Comparison of ENCODE assay signal across 25 mouse cellular contexts in genomic region chr9:95521031-95521430, GRCm38 (mm10). TPM values are rescaled to one million over a fixed set of nuclear protein-coding genes. Genes with fewer than 3 reads are reported as not detected.
DNase-seq lines count a peak whose midpoint lies in the region; ATAC-seq and TF ChIP-seq lines count a peak whose summit lies in the region.
"Had no signal": no experiment of that assay in that cellular context is flagged by ENCODE, and none has a peak within 500 bp of the region (broad histone marks: within the 10 kb centered on the region; RNA-seq: fewer than 3 reads in every experiment).

No protein-coding gene starts in this region.

- H3K9ac ChIP-seq in heart, embryonic 11.5 days (ENCODE audit: low read depth, low read length), result no peak overlapping the region
- H3K9ac ChIP-seq: embryonic facial prominence, embryonic 15.5 days; heart, embryonic 15.5 days; hindbrain, embryonic 13.5 days; intestine, embryonic 15.5 days had no signal

- H3K27me3 ChIP-seq in heart, embryonic 11.5 days (ENCODE audit: control insufficient read depth, insufficient read depth, low read length), result no peaks in the 10 kb centered on the region
- H3K27me3 ChIP-seq in E14TG2a.4 (ENCODE audit: insufficient read depth, low read length), result no peaks in the 10 kb centered on the region
- H3K27me3 ChIP-seq: CH12.LX; embryonic facial prominence, embryonic 15.5 days; heart, embryonic 15.5 days; hindbrain, embryonic 13.5 days; intestine, embryonic 15.5 days had no signal

- peak; percentile 55 for DNase-seq in heart, adult 11 months
- DNase-seq in ES-CJ7 (ENCODE audit: low read depth, low spot score) (peak; percentile 48), ZHBTc4 (ENCODE audit: low read depth, low spot score) (peak; percentile 44)
- DNase-seq in adrenal gland, postnatal 4 days (ENCODE audit: low spot score in 2 of 2), result no peak
- DNase-seq in thymus, postnatal 10 days (ENCODE audit: low spot score in 2 of 2), result no peak
- DNase-seq: adrenal gland, postnatal 10 days; cerebellum, adult 11 months; cerebellum, adult 8-10 months; cerebellum, postnatal 14 days; gastrocnemius, adult 2 months; gastrocnemius, postnatal 36 days; heart, adult 18-20 months; heart, postnatal 14 days; kidney, adult 18-20 months had no signal

- H3K27ac ChIP-seq in heart, embryonic 11.5 days (ENCODE audit: low read depth, low read length), result no peak overlapping the region
- H3K27ac ChIP-seq: embryonic facial prominence, embryonic 15.5 days; forebrain, embryonic 10.5 days; gastrocnemius, adult 2 months; heart, embryonic 10.5 days; heart, embryonic 15.5 days; hindbrain, embryonic 13.5 days; intestine, embryonic 15.5 days had no signal

- H3K4me1 ChIP-seq in heart, embryonic 11.5 days (ENCODE audit: control insufficient read depth, insufficient read depth, low read length), result no peaks in the 10 kb centered on the region
- peaks cover 53% of the 10 kb centered on the region for H3K4me1 ChIP-seq in E14TG2a.4 (replicated peaks; ENCODE audit: low read depth, low read length)
- H3K4me1 ChIP-seq: embryonic facial prominence, embryonic 15.5 days; forebrain, embryonic 10.5 days; heart, embryonic 15.5 days; hindbrain, embryonic 13.5 days; intestine, embryonic 15.5 days had no signal

- no peak for ATAC-seq in heart, embryonic 11.5 days (replicated peaks; ENCODE audit: insufficient number of reproducible peaks, low FRiP score, low TSS enrichment)
- ATAC-seq: forebrain, embryonic 14.5 days had no signal

- H3K36me3 ChIP-seq in heart, embryonic 11.5 days (ENCODE audit: control insufficient read depth, insufficient read depth, low read length), result no peaks in the 10 kb centered on the region
- peaks cover 5% of the 10 kb centered on the region; the same call in 1 of the 2 replicates for H3K36me3 ChIP-seq in E14TG2a.4 (ENCODE audit: insufficient read depth, low read length)
- H3K36me3 ChIP-seq: embryonic facial prominence, embryonic 15.5 days; forebrain, embryonic 10.5 days; heart, embryonic 10.5 days; heart, embryonic 15.5 days; hindbrain, embryonic 13.5 days; intestine, embryonic 15.5 days had no signal

- no peak overlapping the region for H3K4me3 ChIP-seq in heart, embryonic 11.5 days (ENCODE audit: low read depth, low read length)
- peak overlapping the region; percentile 55 for H3K4me3 ChIP-seq in E14TG2a.4 (replicated peaks; ENCODE audit: low read length)
- H3K4me3 ChIP-seq: embryonic facial prominence, embryonic 15.5 days; erythroblast, embryonic 14.5 days; forebrain, embryonic 10.5 days; gastrocnemius, adult 2 months; heart, embryonic 10.5 days; heart, embryonic 15.5 days; hindbrain, embryonic 13.5 days; intestine, embryonic 15.5 days had no signal

- TF ChIP-seq CTCF in E14TG2a.4 (conservative IDR thresholded peaks at IDR 0.05; ENCODE audit: low read length), result no peak

- WGBS in heart, embryonic 11.5 days (ENCODE audit: insufficient replicate concordance), result 90% methylated on average over 8 of the region's 8 CpGs

- H3K9me3 ChIP-seq in heart, embryonic 11.5 days (replicated peaks; ENCODE audit: control insufficient read depth, low read length), result no peaks in the 10 kb centered on the region
- H3K9me3 ChIP-seq in E14TG2a.4 (ENCODE audit: low read length), result no peaks in the 10 kb centered on the region
- H3K9me3 ChIP-seq: embryonic facial prominence, embryonic 15.5 days; forebrain, embryonic 10.5 days; heart, embryonic 10.5 days; heart, embryonic 15.5 days; hindbrain, embryonic 13.5 days; intestine, embryonic 15.5 days had no signal

- H3K4me2 ChIP-seq in heart, embryonic 11.5 days, result no peak overlapping the region
- H3K4me2 ChIP-seq: embryonic facial prominence, embryonic 15.5 days; heart, embryonic 15.5 days; hindbrain, embryonic 13.5 days; intestine, embryonic 15.5 days had no signal

RNA-seq across cellular contexts. Expression of gene U2surp, which starts 9.2 kb away (rescaled TPM):
- polyA plus RNA-seq in heart, embryonic 11.5 days (2014; fragmentation: Nextera tagmentation; extraction: Ambion mirVana), result 89.0 and 102 TPM in 2 replicates
- 10 to 100 TPM; 74.0 to 80.8 TPM for total RNA-seq in adrenal gland, postnatal 4 days (2021)

RNA-seq across cellular contexts. Expression of gene Paqr9, which starts 38.4 kb away (rescaled TPM):
- polyA plus RNA-seq in heart, embryonic 11.5 days (2014; fragmentation: Nextera tagmentation; extraction: Ambion mirVana), result 0.70 and 0.86 TPM in 2 replicates
- total RNA-seq in adrenal gland, postnatal 4 days (2021), result 10 to 100 TPM in 1 of 2 experiments, 1 to 10 TPM in 1; 3.9 to 14.4 TPM
- total RNA-seq: CH12.LX had no signal

Comparison
In these comparisons a context has a peak if more than half of its experiments do, and no peak if none do; other contexts are left out.
1. DNase-seq: peak in heart, adult 11 months (single experiment), ES-CJ7 (single experiment) and ZHBTc4 (single experiment); none in adrenal gland, postnatal 4 days (0 of 2) and thymus, postnatal 10 days (0 of 2).